In the genomic region with DNA sequence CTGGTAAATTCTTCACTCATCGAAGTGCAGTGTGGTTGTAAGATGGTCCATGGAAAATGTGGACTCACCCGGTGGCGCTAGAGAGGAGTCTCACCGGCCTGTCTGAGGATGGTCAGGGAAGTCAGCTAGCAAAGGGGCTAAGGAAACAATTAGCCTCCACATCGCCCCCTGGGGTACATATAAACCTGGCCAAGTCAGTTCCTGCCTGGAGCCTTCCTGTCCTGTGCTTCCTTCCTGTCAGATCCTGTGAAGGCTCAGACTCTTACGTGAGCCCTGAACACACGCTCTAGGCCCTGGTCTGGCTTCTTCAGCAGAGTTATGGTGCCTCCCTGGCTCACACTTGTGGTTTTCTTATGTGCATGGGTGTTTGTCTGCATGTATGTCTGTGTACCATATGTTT, we compare ENCODE assay signal across 7 mouse cellular contexts. TPM values are rescaled to one million over a fixed set of nuclear protein-coding genes. Genes with fewer than 3 reads are reported as not detected.
DNase-seq lines count a peak whose midpoint lies in the region; ATAC-seq lines count a peak whose summit lies in the region.

No protein-coding gene starts in this region.

- H3K9me3 ChIP-seq in neural tube, embryonic 15.5 days (replicated peaks), result no peaks in the 10 kb centered on the region
- H3K9me3 ChIP-seq in forebrain, embryonic 14.5 days (replicated peaks; ENCODE audit: control insufficient read depth, low read length), result no peaks in the 10 kb centered on the region

- ATAC-seq in neural tube, embryonic 15.5 days (ENCODE audit: low FRiP score), result no peak
- ATAC-seq in neutrophil, adult 5-6 weeks (ENCODE audit: extremely low read depth, insufficient number of reproducible peaks, low FRiP score, poor library complexity, severe bottlenecking), result peak; percentile 23; the same call in 1 of the 2 replicates
- ATAC-seq in forebrain, embryonic 14.5 days, result no peak

- no peak overlapping the region for H3K4me2 ChIP-seq in neural tube, embryonic 15.5 days
- H3K4me2 ChIP-seq in forebrain, embryonic 14.5 days (ENCODE audit: low read length), result no peak overlapping the region

- 51% methylated on average over 7 of the region's 7 CpGs for WGBS in neural tube, embryonic 15.5 days
- WGBS in forebrain, embryonic 14.5 days, result 51% methylated on average over 7 of the region's 7 CpGs

- peak; percentile 38 for DNase-seq in neural tube, embryonic 10.5 days (ENCODE audit: extremely low spot score, low spot score)
- DNase-seq in embryo, embryonic 11 days, result peak; percentile 73
- peak; percentile 71 for DNase-seq in kidney, postnatal 14 days
- no peak for DNase-seq in forebrain, embryonic 14.5 days (ENCODE audit: low spot score)
- DNase-seq in ovary, postnatal 14 days (ENCODE audit: low spot score), result no peak

- no peaks in the 10 kb centered on the region for H3K27me3 ChIP-seq in neural tube, embryonic 15.5 days (replicated peaks)
- H3K27me3 ChIP-seq in forebrain, embryonic 14.5 days (replicated peaks; ENCODE audit: control insufficient read depth, insufficient read depth, low read length), result peaks cover 7% of the 10 kb centered on the region; the same call in 1 of the 2 replicates

- H3K36me3 ChIP-seq in neural tube, embryonic 15.5 days, result peaks cover 16% of the 10 kb centered on the region; the same call in 1 of the 2 replicates
- H3K36me3 ChIP-seq in forebrain, embryonic 14.5 days (ENCODE audit: control insufficient read depth, insufficient read depth, low read length), result no peaks in the 10 kb centered on the region

- no peak overlapping the region for H3K4me3 ChIP-seq in neural tube, embryonic 15.5 days (replicated peaks)
- no peak overlapping the region for H3K4me3 ChIP-seq in forebrain, embryonic 14.5 days (ENCODE audit: low read depth, low read length)

- no peak overlapping the region for H3K27ac ChIP-seq in neural tube, embryonic 15.5 days (replicated peaks)
- no peak overlapping the region for H3K27ac ChIP-seq in forebrain, embryonic 14.5 days (ENCODE audit: low read depth, low read length)

- H3K9ac ChIP-seq in neural tube, embryonic 15.5 days (replicated peaks), result no peak overlapping the region
- H3K9ac ChIP-seq in forebrain, embryonic 14.5 days (ENCODE audit: low read length), result no peak overlapping the region

- H3K4me1 ChIP-seq in neural tube, embryonic 15.5 days, result peaks cover 32% of the 10 kb centered on the region
- H3K4me1 ChIP-seq in forebrain, embryonic 14.5 days (ENCODE audit: control insufficient read depth, insufficient read depth, low read length), result peaks cover 8% of the 10 kb centered on the region

RNA-seq across cellular contexts. Expression of gene Ptch2, which starts 5.3 kb away (rescaled TPM):
- polyA plus RNA-seq in neural tube, embryonic 15.5 days (2015; fragmentation: Nextera tagmentation; extraction: Ambion mirVana), result 6.9 and 7.1 TPM in 2 replicates
- total RNA-seq in neutrophil, adult 5-6 weeks (2017), result 0.35 TPM in 1 of 2 replicates, not detected in the other
- polyA plus RNA-seq in forebrain, embryonic 14.5 days (2014; fragmentation: Nextera tagmentation; extraction: Ambion mirVana), result 2.4 and 3.4 TPM in 2 replicates

RNA-seq across cellular contexts. Expression of gene Btbd19, which starts 24.3 kb away (rescaled TPM):
- 4.7 and 5.5 TPM in 2 replicates for polyA plus RNA-seq in neural tube, embryonic 15.5 days (2015; fragmentation: Nextera tagmentation; extraction: Ambion mirVana)
- total RNA-seq in neutrophil, adult 5-6 weeks (2017), result 58.1 and 59.0 TPM in 2 replicates
- 2.2 and 2.5 TPM in 2 replicates for polyA plus RNA-seq in forebrain, embryonic 14.5 days (2014; fragmentation: Nextera tagmentation; extraction: Ambion mirVana)

RNA-seq across cellular contexts. Expression of gene Tctex1d4, which starts 25.4 kb away (rescaled TPM):
- polyA plus RNA-seq in neural tube, embryonic 15.5 days (2015; fragmentation: Nextera tagmentation; extraction: Ambion mirVana), result not detected in 2 replicates
- 0.61 TPM in 1 of 2 replicates, not detected in the other for total RNA-seq in neutrophil, adult 5-6 weeks (2017)
- 0.25 and 0.32 TPM in 2 replicates for polyA plus RNA-seq in forebrain, embryonic 14.5 days (2014; fragmentation: Nextera tagmentation; extraction: Ambion mirVana)

RNA-seq across cellular contexts. Expression of gene Plk3, which starts 32.5 kb away (rescaled TPM):
- 19.5 and 22.5 TPM in 2 replicates for polyA plus RNA-seq in neural tube, embryonic 15.5 days (2015; fragmentation: Nextera tagmentation; extraction: Ambion mirVana)
- 24.2 and 25.4 TPM in 2 replicates for total RNA-seq in neutrophil, adult 5-6 weeks (2017)
- polyA plus RNA-seq in forebrain, embryonic 14.5 days (2014; fragmentation: Nextera tagmentation; extraction: Ambion mirVana), result 7.0 and 7.1 TPM in 2 replicates

RNA-seq across cellular contexts. Expression of gene Rps8, which starts 54.8 kb away (rescaled TPM):
- polyA plus RNA-seq in neural tube, embryonic 15.5 days (2015; fragmentation: Nextera tagmentation; extraction: Ambion mirVana), result 530 and 610 TPM in 2 replicates
- total RNA-seq in neutrophil, adult 5-6 weeks (2017), result 1,061 and 1,103 TPM in 2 replicates
- 621 and 797 TPM in 2 replicates for polyA plus RNA-seq in forebrain, embryonic 14.5 days (2014; fragmentation: Nextera tagmentation; extraction: Ambion mirVana)

Comparison
In these comparisons a context has a peak if more than half of its experiments do, and no peak if none do; other contexts are left out.
1. DNase-seq: peak in neural tube, embryonic 10.5 days (single experiment), embryo, embryonic 11 days (single experiment) and kidney, postnatal 14 days (single experiment); none in forebrain, embryonic 14.5 days (single experiment) and ovary, postnatal 14 days (single experiment).